Mouse (Mus musculus) liver, embryonic 12.5 days (tissue): ENCODE data around the gene Olfr984. TPM values are rescaled to one million over a fixed set of nuclear protein-coding genes. Genes with fewer than 3 reads are reported as not detected.

Source experiments
- ATAC-seq: fragments of 200-750 bp; cut with Nextera tagmentation; 2 replicates; pipeline ENCODE4 v1.8.0; 2017; ENCODE audit warnings: moderate number of reproducible peaks, mild to moderate bottlenecking, moderate library complexity
- H3K27ac ChIP-seq: fragments of 300-500 bp; sonication (generic); 2 replicates; pipeline ENCODE4 v1.5.1; 2016; ENCODE audit warnings: mild to moderate bottlenecking
- H3K27me3 ChIP-seq: fragments of 300-500 bp; sonication (generic); replicated peaks from 2 replicates; pipeline ENCODE4 v1.6.1; 2016; ENCODE audit warnings: mild to moderate bottlenecking, moderate library complexity
- H3K36me3 ChIP-seq: fragments of 300-500 bp; sonication (generic); 2 replicates; pipeline ENCODE4 v1.6.1; 2016; ENCODE audit warnings: mild to moderate bottlenecking, moderate library complexity
- H3K4me1 ChIP-seq: fragments of 300-500 bp; sonication (generic); 2 replicates; pipeline ENCODE4 v1.6.1; 2016
- H3K4me2 ChIP-seq: fragments of 300-500 bp; sonication (generic); 2 replicates; pipeline ENCODE4 v1.6.1; 2016; ENCODE audit warnings: mild to moderate bottlenecking, moderate library complexity
- H3K4me3 ChIP-seq: fragments of 300-500 bp; sonication (generic); 2 replicates; pipeline ENCODE4 v1.5.1; 2016; ENCODE audit warnings: mild to moderate bottlenecking, moderate library complexity
- H3K9ac ChIP-seq: fragments of 300-500 bp; sonication (generic); 2 replicates; pipeline ENCODE4 v1.6.1; 2016; ENCODE audit warnings: mild to moderate bottlenecking, moderate library complexity
- H3K9me3 ChIP-seq: fragments of 300-500 bp; sonication (generic); replicated peaks from 2 replicates; pipeline ENCODE4 v1.6.1; 2016; ENCODE audit warnings: mild to moderate bottlenecking, moderate library complexity
- WGBS: fragments of 180-500 bp; shearing (Covaris S2); methylation state at CpG from one replicate; pipeline ENCODE4 v1.1.7; 2016; ENCODE audit not compliant: insufficient replicate concordance; 5-methylcytosine and 5-hydroxymethylcytosine counted together
- polyA plus RNA-seq: library from polyadenylated mRNA; unstranded; fragments of >200 nt; fragmentation: Nextera tagmentation; extraction: Ambion mirVana; gene quantifications from 2 replicates; pipeline ENCODE4 v1.2.1, GENCODE M21; 2016

The Olfr984 gene
- polyA plus RNA-seq, 1 experiment from 2014 or later, result not detected

DNA sequence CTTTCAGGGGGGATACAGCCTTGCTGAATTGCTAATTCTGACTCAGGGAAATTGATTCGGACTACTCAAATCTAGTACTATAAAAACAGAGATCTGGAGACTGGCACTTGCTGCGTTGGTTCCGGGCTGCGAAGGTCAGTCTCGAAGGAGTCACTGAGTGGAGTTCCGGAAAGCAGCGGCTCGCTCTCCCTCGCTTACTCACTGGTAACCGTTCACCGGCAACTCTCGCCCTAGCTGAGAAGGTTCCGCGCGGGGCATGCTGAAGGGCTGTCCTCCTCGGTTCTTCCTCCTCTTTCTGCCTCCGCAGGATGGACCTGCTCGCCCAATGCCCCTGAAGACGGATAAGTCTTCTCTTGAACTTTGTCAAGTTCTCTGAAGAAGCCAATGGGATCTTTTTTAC is 63.9 kb downstream of the Olfr984 start:
- H3K27ac ChIP-seq, result no peak overlapping the region
- H3K27me3 ChIP-seq, result no peaks in the 10 kb centered on the region
- no peaks in the 10 kb centered on the region for H3K4me1 ChIP-seq
- no peak for ATAC-seq
- WGBS, result 73% methylated on average over 19 of the region's 19 CpGs
- H3K9me3 ChIP-seq, result no peaks in the 10 kb centered on the region
- no peaks in the 10 kb centered on the region for H3K36me3 ChIP-seq
- H3K4me2 ChIP-seq, result no peak overlapping the region
- H3K9ac ChIP-seq, result no peak overlapping the region
- no peak overlapping the region for H3K4me3 ChIP-seq

Other genes starting within 250 kb of the Olfr984 start
- not detected in 2 replicates for gene Olfr972, start 247.8 kb downstream of the Olfr984 start, polyA plus RNA-seq
- not detected in 2 replicates for gene Olfr229, start 206.9 kb downstream of the Olfr984 start, polyA plus RNA-seq
- not detected in 2 replicates for gene Olfr974, start 176.7 kb downstream of the Olfr984 start, polyA plus RNA-seq
- not detected in 2 replicates for gene Olfr975, start 162.2 kb downstream of the Olfr984 start, polyA plus RNA-seq
- gene Olfr976, start 153.1 kb downstream of the Olfr984 start, polyA plus RNA-seq, result not detected in 2 replicates
- gene Olfr978, start 122.1 kb downstream of the Olfr984 start, polyA plus RNA-seq, result not detected in 2 replicates
- gene Olfr979, start 110.7 kb downstream of the Olfr984 start, polyA plus RNA-seq, result not detected in 2 replicates
- not detected in 2 replicates for gene Olfr980, start 104.6 kb downstream of the Olfr984 start, polyA plus RNA-seq
- gene Olfr981, start 92.7 kb downstream of the Olfr984 start, polyA plus RNA-seq, result not detected in 2 replicates
- gene Olfr982, start 40.4 kb downstream of the Olfr984 start, polyA plus RNA-seq, result not detected in 2 replicates
- gene Olfr983, start 20.6 kb downstream of the Olfr984 start, polyA plus RNA-seq, result not detected in 2 replicates
- not detected in 2 replicates for gene Olfr985, start 16.0 kb upstream of the Olfr984 start, polyA plus RNA-seq
- gene Tmem225, start 33.9 kb upstream of the Olfr984 start, polyA plus RNA-seq, result not detected in 2 replicates
- not detected in 2 replicates for gene Olfr986, start 66.7 kb upstream of the Olfr984 start, polyA plus RNA-seq
- 2.1 TPM in 2 replicates for gene Zfp202, start 78.1 kb upstream of the Olfr984 start, polyA plus RNA-seq
- gene Scn3b, start 155.0 kb upstream of the Olfr984 start, polyA plus RNA-seq, result 0.12 and 0.55 TPM in 2 replicates